Mouse (Mus musculus) bone marrow macrophage, adult 2 months (primary cell): ENCODE measurements around the gene Accsl. TPM values are rescaled to one million over a fixed set of nuclear protein-coding genes. Genes with fewer than 3 reads are reported as not detected.

Experiments
- H3K27ac ChIP-seq: 2 replicates; pipeline ENCODE4 v1.5.1; 2012; ENCODE audit warnings: low read depth, low read length; ENCODE audit not compliant: insufficient read depth
- H3K4me1 ChIP-seq: 2 replicates; pipeline ENCODE4 v1.6.1; 2012; ENCODE audit warnings: low read length; ENCODE audit not compliant: control insufficient read depth, insufficient read depth
- H3K4me3 ChIP-seq: 2 replicates; pipeline ENCODE4 v1.5.1; 2012; ENCODE audit warnings: mild to moderate bottlenecking, low read length, moderate library complexity; ENCODE audit not compliant: insufficient read depth
- CTCF ChIP-seq: IDR thresholded peaks from 2 replicates; pipeline ENCODE4 v1.5.1; 2012; ENCODE audit warnings: low read depth, mild to moderate bottlenecking, low read length, moderate library complexity
- POLR2A ChIP-seq: IDR thresholded peaks from 2 replicates; pipeline ENCODE4 v1.6.1; 2012; ENCODE audit warnings: mild to moderate bottlenecking, low read depth, low read length, borderline replicate concordance
- polyA plus RNA-seq: library from polyadenylated mRNA; stranded (reverse); fragments of >200 nt; gene quantifications from 2 replicates; pipeline ENCODE4 v1.2.4, GENCODE M21; 2012; ENCODE audit not compliant: missing spikeins, insufficient read depth, insufficient read length

Accsl gene
- polyA plus RNA-seq, 1 experiment: not detected

- no peak for TF ChIP-seq POLR2A
- TF ChIP-seq CTCF: no peak
- Histone ChIP-seq H3K27ac (no peak overlapping the region), H3K4me3 (no peak overlapping the region), H3K4me1 (peaks cover 12% of the 10 kb centered on the region; the same call in 1 of the 2 replicates)
Measured at GRCm38 (mm10) chr2:93851303-93851702, 17.7 kb downstream of the Accsl start.

DNA sequence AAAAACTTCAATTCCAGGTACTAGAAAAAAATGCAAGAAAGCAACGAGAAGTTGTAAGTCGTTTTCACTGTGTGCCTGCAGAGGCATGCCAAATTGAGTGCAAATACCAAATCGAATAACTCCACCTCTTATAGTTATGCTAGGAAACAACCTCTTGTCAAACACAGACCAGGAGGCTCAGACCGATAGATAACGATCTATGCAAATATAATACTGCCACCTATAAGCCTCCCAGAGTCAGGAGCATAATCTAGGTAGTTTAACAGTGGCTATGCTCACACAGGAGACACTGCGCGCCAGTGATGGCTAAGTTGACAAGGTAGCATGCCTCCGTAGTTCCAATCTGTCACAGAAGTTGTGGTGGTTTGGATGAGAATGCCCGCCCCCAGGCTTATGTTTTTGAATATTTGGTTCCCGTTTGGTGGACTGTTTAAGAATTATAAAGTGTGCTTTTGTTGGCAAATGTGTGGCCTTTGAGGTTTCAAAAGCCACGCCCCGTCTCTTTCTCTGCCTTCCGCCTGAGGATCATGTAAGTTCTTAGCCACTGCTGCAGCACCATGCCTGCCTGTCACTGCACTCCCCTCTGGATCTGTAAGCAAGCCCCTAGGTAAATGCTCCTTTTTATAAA lies 18.5 kb downstream of the Accsl start:
- H3K4me3 ChIP-seq: peak overlapping the region; percentile 10; the same call in 1 of the 2 replicates

GRCm38 (mm10) chr2:93849505-93850089 lies 19.4 kb downstream of the Accsl start, which contains the start of gene Accs:
Accs (minus strand) TSS chr2:93849943.
- TF ChIP-seq CTCF: peak; percentile 35; the same call in 1 of the 2 replicates
- no peak for TF ChIP-seq POLR2A
- Histone ChIP-seq H3K4me1 (peaks cover 12% of the 10 kb centered on the region; the same call in 1 of the 2 replicates), H3K27ac (peak within 1 kb of the TSS; percentile 71), H3K4me3 (peak within 1 kb of the TSS; percentile 68)

More for the DNA sequence above, 18.5 kb downstream of the Accsl start:
- no peak overlapping the region for H3K27ac ChIP-seq
- TF ChIP-seq CTCF (no peak), POLR2A (no peak)
- H3K4me1 ChIP-seq: peaks cover 12% of the 10 kb centered on the region; the same call in 1 of the 2 replicates

DNA sequence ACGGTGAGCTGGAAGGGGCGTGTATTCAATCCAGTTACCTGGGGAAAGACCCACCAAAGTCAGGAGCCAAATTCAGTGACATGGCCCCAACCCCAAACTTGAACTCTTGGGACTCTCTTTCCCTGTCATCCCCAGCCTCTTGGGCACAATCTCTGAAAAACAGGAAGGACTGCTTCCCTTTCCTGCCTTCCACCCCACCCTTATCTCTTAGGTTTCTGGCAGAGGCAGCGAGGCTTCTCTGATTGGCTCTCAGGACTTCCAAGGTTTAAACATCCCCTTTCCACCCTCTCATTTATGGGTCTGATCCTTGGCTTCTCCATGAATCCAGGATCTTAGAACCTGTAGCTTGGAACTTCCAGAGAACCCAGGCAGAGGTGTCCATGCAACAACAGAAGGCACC lies 27.6 kb downstream of the Accsl start:
- no peak overlapping the region for H3K27ac ChIP-seq
- TF ChIP-seq POLR2A (no peak), CTCF (no peak)
- H3K4me3 ChIP-seq: no peak overlapping the region
- peaks cover 8% of the 10 kb centered on the region for H3K4me1 ChIP-seq

DNA sequence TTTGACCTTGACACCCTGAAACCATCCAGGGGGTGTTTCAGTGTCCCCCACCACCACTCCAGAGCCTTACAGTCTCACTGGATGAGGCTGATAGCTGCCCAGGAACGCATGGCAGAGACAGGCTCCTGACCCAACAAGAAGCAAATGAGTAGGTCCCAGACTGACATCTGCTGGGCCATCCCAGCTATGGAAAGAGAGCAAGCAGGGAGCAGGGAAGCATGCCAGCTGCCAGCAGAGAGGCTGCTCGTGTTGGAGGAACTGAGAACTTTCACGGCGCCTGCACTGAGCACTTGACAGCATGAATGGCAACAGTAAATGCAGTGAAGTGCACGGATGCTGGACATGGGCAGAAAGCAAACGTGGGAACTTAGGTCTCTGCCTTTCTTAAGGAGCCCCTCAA lies 28.8 kb downstream of the Accsl start:
- H3K27ac ChIP-seq: no peak overlapping the region
- H3K4me1 ChIP-seq: peaks cover 8% of the 10 kb centered on the region
- TF ChIP-seq CTCF: no peak
- H3K4me3 ChIP-seq: no peak overlapping the region

DNA sequence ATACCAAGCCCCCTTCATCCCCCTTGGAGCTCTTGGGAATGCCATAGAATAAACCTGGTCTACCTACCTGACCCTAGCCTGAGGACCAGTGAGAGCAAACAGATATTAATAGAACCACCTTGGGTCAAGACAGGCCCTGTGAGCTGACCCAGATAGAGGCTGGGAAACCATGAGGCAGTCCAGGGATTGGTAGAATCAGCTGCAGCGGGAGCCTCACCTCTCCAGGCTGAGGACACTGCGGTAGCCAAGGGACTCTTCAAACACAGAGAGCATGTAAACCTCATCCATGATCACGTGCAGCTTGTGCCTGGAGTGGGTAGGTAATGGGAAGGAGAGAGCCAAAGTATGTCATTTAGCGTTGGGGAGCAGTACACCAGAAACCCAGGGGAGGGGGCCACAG lies 30.0 kb downstream of the Accsl start:
- Histone ChIP-seq H3K4me1 (peaks cover 8% of the 10 kb centered on the region), H3K27ac (no peak overlapping the region), H3K4me3 (no peak overlapping the region)
- TF ChIP-seq POLR2A: no peak
- no peak for TF ChIP-seq CTCF

GRCm38 (mm10) chr2:93836232-93836785 lies 32.6 kb downstream of the Accsl start:
- no peak overlapping the region for H3K27ac ChIP-seq
- TF ChIP-seq POLR2A (no peak), CTCF (no peak)
- H3K4me3 ChIP-seq: no peak overlapping the region
- H3K4me1 ChIP-seq: peaks cover 3% of the 10 kb centered on the region; the same call in 1 of the 2 replicates

DNA sequence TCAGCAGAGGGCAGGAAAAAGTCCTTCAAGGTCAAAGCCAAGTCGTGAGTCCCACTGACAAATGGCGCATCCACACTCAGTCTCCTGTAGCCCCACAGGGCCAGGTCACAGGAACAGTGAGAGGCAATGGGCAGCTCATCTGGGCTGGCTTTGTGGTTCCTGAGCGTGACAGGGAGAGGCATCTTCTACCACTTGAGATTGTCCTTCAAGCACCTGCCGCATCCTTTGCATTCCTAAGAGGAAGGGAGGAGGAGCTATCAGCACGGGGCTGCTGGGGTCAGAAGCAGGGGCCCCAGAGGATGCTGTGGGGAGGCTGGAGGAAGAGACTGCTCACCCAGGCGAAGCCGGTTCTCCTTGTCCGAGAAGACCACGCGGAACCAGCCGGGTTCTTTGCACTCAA lies 33.4 kb downstream of the Accsl start:
- Histone ChIP-seq H3K4me1 (no peaks in the 10 kb centered on the region), H3K27ac (no peak overlapping the region), H3K4me3 (no peak overlapping the region)
- TF ChIP-seq POLR2A (no peak), CTCF (no peak)

DNA sequence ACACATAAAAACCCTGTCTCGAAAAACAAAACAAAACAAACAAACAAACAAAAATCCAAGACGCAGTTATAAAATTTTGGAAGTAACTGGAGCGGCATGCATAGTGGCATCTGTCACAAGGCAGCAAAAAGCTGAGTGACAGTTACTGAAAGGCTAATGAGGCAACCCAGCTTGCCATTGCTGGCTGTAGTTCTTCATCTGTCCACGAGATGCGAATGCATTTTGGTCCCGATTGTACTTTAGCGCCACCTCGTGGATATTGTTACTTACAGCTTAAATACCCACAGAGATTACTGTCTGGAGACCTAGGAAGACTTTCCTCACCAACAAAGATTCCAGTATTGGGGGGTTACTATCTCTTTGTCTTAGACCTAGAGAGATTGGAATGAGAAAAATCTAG lies 45.4 kb downstream of the Accsl start:
- Histone ChIP-seq H3K27ac (no peak overlapping the region), H3K4me1 (peaks cover 5% of the 10 kb centered on the region), H3K4me3 (no peak overlapping the region)
- TF ChIP-seq CTCF: peak; percentile 48
- no peak for TF ChIP-seq POLR2A
